Mouse (Mus musculus) heart, embryonic 11.5 days (tissue): ENCODE data around the gene Myocd. TPM values are rescaled to one million over a fixed set of nuclear protein-coding genes. Genes with fewer than 3 reads are reported as not detected.
A peak's percentile ranks its signal among the peaks of the same experiment; 100 is the strongest.

Experiments used
- ATAC-seq: fragments of 200-750 bp; cut with Nextera tagmentation; replicated peaks from 2 replicates; pipeline ENCODE4 v1.8.0; 2017; ENCODE audit warnings: moderate library complexity; ENCODE audit not compliant: insufficient number of reproducible peaks, low FRiP score, low TSS enrichment
- H3K27ac ChIP-seq: fragments of 300-500 bp; sonication (generic); 2 replicates; pipeline ENCODE4 v1.5.1; 2014; ENCODE audit warnings: mild to moderate bottlenecking, low read depth, low read length
- H3K27me3 ChIP-seq: fragments of 300-500 bp; sonication (generic); 2 replicates; pipeline ENCODE4 v1.6.1; 2014; ENCODE audit warnings: mild to moderate bottlenecking, low read length, mixed read lengths; ENCODE audit not compliant: control insufficient read depth, insufficient read depth
- H3K36me3 ChIP-seq: fragments of 300-500 bp; sonication (generic); 2 replicates; pipeline ENCODE4 v1.6.1; 2014; ENCODE audit warnings: mild to moderate bottlenecking, low read length, moderate library complexity, mixed read lengths; ENCODE audit not compliant: control insufficient read depth, insufficient read depth
- H3K4me1 ChIP-seq: fragments of 300-500 bp; sonication (generic); 2 replicates; pipeline ENCODE4 v1.6.1; 2014; ENCODE audit warnings: low read length; ENCODE audit not compliant: control insufficient read depth, insufficient read depth
- H3K4me2 ChIP-seq: fragments of 300-500 bp; sonication (generic); 2 replicates; pipeline ENCODE4 v1.6.1; 2014; ENCODE audit warnings: mild to moderate bottlenecking, moderate library complexity
- H3K4me3 ChIP-seq: fragments of 300-500 bp; sonication (generic); 2 replicates; pipeline ENCODE4 v1.5.1; 2014; ENCODE audit warnings: low read depth, low read length
- H3K9ac ChIP-seq: fragments of 300-500 bp; sonication (generic); 2 replicates; pipeline ENCODE4 v1.6.1; 2014; ENCODE audit warnings: mild to moderate bottlenecking, low read depth, low read length, moderate library complexity
- H3K9me3 ChIP-seq: fragments of 300-500 bp; sonication (generic); replicated peaks from 2 replicates; pipeline ENCODE4 v1.6.1; 2016; ENCODE audit warnings: low read length; ENCODE audit not compliant: control insufficient read depth
- WGBS: fragments of 180-500 bp; shearing (Covaris S2); extraction: QIAGEN DNeasy Blood & Tissue Kit; methylation state at CpG from one replicate; pipeline ENCODE4 v1.1.7; 2014; ENCODE audit not compliant: insufficient replicate concordance; 5-methylcytosine and 5-hydroxymethylcytosine counted together
- polyA plus RNA-seq: library from polyadenylated mRNA; unstranded; fragments of >200 nt; fragmentation: Nextera tagmentation; extraction: Ambion mirVana; gene quantifications from 2 replicates; pipeline ENCODE4 v1.2.1, GENCODE M21; 2014

Myocd gene
- polyA plus RNA-seq, 1 experiment from 2014 or later, result 66.4 TPM

GRCm38 (mm10) chr11:65161881-65162766 is 107.7 kb downstream of the Myocd start:
- H3K4me3 ChIP-seq, result peak overlapping the region; percentile 95
- no peak overlapping the region for H3K27ac ChIP-seq
- no peaks in the 10 kb centered on the region for H3K36me3 ChIP-seq
- under 1% methylated on average over 46 of the region's 49 CpGs for WGBS
- ATAC-seq, result 0 out of 2 replicates have a peak, but pooled peaks have one; percentile 44
- H3K9ac ChIP-seq, result peak overlapping the region; percentile 86
- peaks cover 12% of the 10 kb centered on the region; the same call in 1 of the 2 replicates for H3K4me1 ChIP-seq
- 0 out of 2 replicates have a peak, but pooled peaks cover 2% of the 10 kb centered on the region for H3K27me3 ChIP-seq
- H3K9me3 ChIP-seq, result no peaks in the 10 kb centered on the region
- peak overlapping the region; percentile 97 for H3K4me2 ChIP-seq

- peak overlapping the region; percentile 97 for H3K4me2 ChIP-seq
- ATAC-seq, result no peak
- no peaks in the 10 kb centered on the region for H3K36me3 ChIP-seq
- H3K27ac ChIP-seq, result no peak overlapping the region
- 53% methylated on average over 7 of the region's 7 CpGs for WGBS
- H3K4me1 ChIP-seq, result peaks cover 12% of the 10 kb centered on the region; the same call in 1 of the 2 replicates
- H3K4me3 ChIP-seq, result peak overlapping the region; percentile 95
- H3K9me3 ChIP-seq, result no peaks in the 10 kb centered on the region
- H3K9ac ChIP-seq, result no peak overlapping the region
- no peaks in the 10 kb centered on the region for H3K27me3 ChIP-seq
Observed at GRCm38 (mm10) chr11:65160991-65161880, 108.6 kb downstream of the Myocd start.

- no peak within 1 kb of the TSS for H3K4me3 ChIP-seq
- no peaks in the 10 kb centered on the region for H3K36me3 ChIP-seq
- H3K9me3 ChIP-seq, result no peaks in the 10 kb centered on the region
- H3K9ac ChIP-seq, result no peak within 1 kb of the TSS
- no peak within 1 kb of the TSS for H3K27ac ChIP-seq
- no peak for ATAC-seq
- H3K27me3 ChIP-seq, result no peaks in the 10 kb centered on the region
- 85% methylated on average over 5 of the region's 5 CpGs for WGBS
- H3K4me1 ChIP-seq, result peaks cover 12% of the 10 kb centered on the region; the same call in 1 of the 2 replicates
- no peak within 1 kb of the TSS for H3K4me2 ChIP-seq
Observed at GRCm38 (mm10) chr11:65159791-65160190, 110.0 kb downstream of the Myocd start, which contains the start of gene 1700086D15Rik. Gene 1700086D15Rik, minus strand, starts transcription at chr11:65159891.

GRCm38 (mm10) chr11:65158658-65158990 is 111.2 kb downstream of the Myocd start:
- no peak for ATAC-seq
- Histone ChIP-seq H3K4me1 (peaks cover 16% of the 10 kb centered on the region), H3K9me3 (no peaks in the 10 kb centered on the region), H3K36me3 (no peaks in the 10 kb centered on the region), H3K27me3 (no peaks in the 10 kb centered on the region), H3K4me3 (no peak overlapping the region), H3K9ac (no peak overlapping the region), H3K4me2 (no peak overlapping the region), H3K27ac (no peak overlapping the region)
- WGBS, result 94% methylated on average over 5 of the region's 5 CpGs

- H3K9ac ChIP-seq, result no peak overlapping the region
- ATAC-seq, result no peak
- H3K27ac ChIP-seq, result no peak overlapping the region
- no peaks in the 10 kb centered on the region for H3K27me3 ChIP-seq
- WGBS, result 89% methylated on average over 20 of the region's 20 CpGs
- H3K36me3 ChIP-seq, result no peaks in the 10 kb centered on the region
- H3K4me2 ChIP-seq, result no peak overlapping the region
- no peak overlapping the region for H3K4me3 ChIP-seq
- H3K4me1 ChIP-seq, result peaks cover 18% of the 10 kb centered on the region
- H3K9me3 ChIP-seq, result no peaks in the 10 kb centered on the region
Observed at GRCm38 (mm10) chr11:65157966-65158657, 111.7 kb downstream of the Myocd start.

- Histone ChIP-seq H3K27ac (no peak overlapping the region), H3K27me3 (no peaks in the 10 kb centered on the region), H3K4me3 (no peak overlapping the region), H3K36me3 (no peaks in the 10 kb centered on the region), H3K4me1 (peaks cover 20% of the 10 kb centered on the region), H3K9me3 (no peaks in the 10 kb centered on the region), H3K4me2 (no peak overlapping the region), H3K9ac (no peak overlapping the region)
- 81% methylated on average over 5 of the region's 5 CpGs for WGBS
- no peak for ATAC-seq
Observed at GRCm38 (mm10) chr11:65153006-65153405, 116.8 kb downstream of the Myocd start.

GRCm38 (mm10) chr11:65148441-65148840 is 121.3 kb downstream of the Myocd start:
- no peak for ATAC-seq
- Histone ChIP-seq H3K4me2 (0 out of 2 replicates have a peak overlapping the region, but pooled peaks have one; percentile 15), H3K4me3 (no peak overlapping the region), H3K36me3 (no peaks in the 10 kb centered on the region), H3K27ac (no peak overlapping the region), H3K27me3 (no peaks in the 10 kb centered on the region), H3K9me3 (no peaks in the 10 kb centered on the region), H3K9ac (no peak overlapping the region), H3K4me1 (peaks cover 22% of the 10 kb centered on the region)
- WGBS, result 62% methylated on average over 7 of the region's 7 CpGs

- H3K4me3 ChIP-seq, result no peak overlapping the region
- no peak overlapping the region for H3K4me2 ChIP-seq
- peak overlapping the region; percentile 66 for H3K27ac ChIP-seq
- H3K4me1 ChIP-seq, result peaks cover 30% of the 10 kb centered on the region
- ATAC-seq, result peak; percentile 55; the same call in 1 of the 2 replicates
- no peaks in the 10 kb centered on the region for H3K36me3 ChIP-seq
- H3K9ac ChIP-seq, result no peak overlapping the region
- no peaks in the 10 kb centered on the region for H3K9me3 ChIP-seq
- WGBS, result 44% methylated on average over 4 of the region's 4 CpGs
- H3K27me3 ChIP-seq, result no peaks in the 10 kb centered on the region
Observed at GRCm38 (mm10) chr11:65142838-65143417, 126.9 kb downstream of the Myocd start.
